Comparison of ENCODE assay signal across 10 mouse cellular contexts in genomic region chr6:72730560-72730849, GRCm38 (mm10). TPM values are rescaled to one million over a fixed set of nuclear protein-coding genes. Genes with fewer than 3 reads are reported as not detected.
DNase-seq lines count a peak whose midpoint lies in the region; ATAC-seq lines count a peak whose summit lies in the region.
"Had no signal": no experiment of that assay in that cellular context is flagged by ENCODE, and none has a peak within 500 bp of the region (broad histone marks: within the 10 kb centered on the region; RNA-seq: fewer than 3 reads in every experiment).

No protein-coding gene starts in this region.

- no peaks in the 10 kb centered on the region for H3K36me3 ChIP-seq in heart, embryonic 11.5 days (ENCODE audit: control insufficient read depth, insufficient read depth, low read length)
- no peaks in the 10 kb centered on the region for H3K36me3 ChIP-seq in forebrain, embryonic 12.5 days (replicated peaks)
- H3K36me3 ChIP-seq in neural tube, embryonic 13.5 days, result no peaks in the 10 kb centered on the region
- H3K36me3 ChIP-seq: liver, embryonic 15.5 days; stomach, embryonic 15.5 days had no signal

- H3K4me3 ChIP-seq in heart, embryonic 11.5 days (ENCODE audit: low read depth, low read length), result no peak overlapping the region
- H3K4me3 ChIP-seq in forebrain, embryonic 12.5 days (replicated peaks), result no peak overlapping the region
- no peak overlapping the region for H3K4me3 ChIP-seq in neural tube, embryonic 13.5 days
- H3K4me3 ChIP-seq: liver, embryonic 15.5 days; stomach, embryonic 15.5 days had no signal

- DNase-seq in heart, adult 9 months (ENCODE audit: low spot score in 2 of 2), result no peak
- DNase-seq in layer of hippocampus, postnatal 14 days (ENCODE audit: low spot score in 2 of 2), result peak; percentile 29 to 47
- no peak for DNase-seq in kidney, postnatal 14 days
- DNase-seq in kidney, postnatal 10 days, result no peak

- no peak overlapping the region for H3K9ac ChIP-seq in heart, embryonic 11.5 days (ENCODE audit: low read depth, low read length)
- H3K9ac ChIP-seq in forebrain, embryonic 12.5 days, result 0 out of 2 replicates have a peak overlapping the region, but pooled peaks have one; percentile 30
- no peak overlapping the region for H3K9ac ChIP-seq in neural tube, embryonic 13.5 days
- H3K9ac ChIP-seq: liver, embryonic 15.5 days; stomach, embryonic 15.5 days had no signal

- H3K4me2 ChIP-seq in heart, embryonic 11.5 days, result no peak overlapping the region
- peak overlapping the region; percentile 29 for H3K4me2 ChIP-seq in forebrain, embryonic 12.5 days
- 0 out of 2 replicates have a peak overlapping the region, but pooled peaks have one; percentile 6 for H3K4me2 ChIP-seq in neural tube, embryonic 13.5 days
- H3K4me2 ChIP-seq: liver, embryonic 15.5 days; stomach, embryonic 15.5 days had no signal

- H3K9me3 ChIP-seq in heart, embryonic 11.5 days (replicated peaks; ENCODE audit: control insufficient read depth, low read length), result peaks cover 3% of the 10 kb centered on the region
- H3K9me3 ChIP-seq in forebrain, embryonic 12.5 days, result peaks cover 6% of the 10 kb centered on the region; the same call in 1 of the 2 replicates
- no peaks in the 10 kb centered on the region for H3K9me3 ChIP-seq in neural tube, embryonic 13.5 days
- H3K9me3 ChIP-seq: liver, embryonic 15.5 days; stomach, embryonic 15.5 days had no signal

- H3K27ac ChIP-seq in heart, embryonic 11.5 days (ENCODE audit: low read depth, low read length), result peak overlapping the region; percentile 10; the same call in 1 of the 2 replicates
- H3K27ac ChIP-seq in forebrain, embryonic 12.5 days, result peak overlapping the region; percentile 81
- H3K27ac ChIP-seq in neural tube, embryonic 13.5 days (replicated peaks), result peak overlapping the region; percentile 68
- H3K27ac ChIP-seq: liver, embryonic 15.5 days; stomach, embryonic 15.5 days had no signal

- no peak for ATAC-seq in heart, embryonic 11.5 days (replicated peaks; ENCODE audit: insufficient number of reproducible peaks, low FRiP score, low TSS enrichment)
- ATAC-seq in forebrain, embryonic 12.5 days (ENCODE audit: low FRiP score), result peak; percentile 83
- ATAC-seq in neural tube, embryonic 13.5 days (ENCODE audit: low read depth), result peak; percentile 68
- ATAC-seq in erythroblast, adult 5-6 weeks (replicated peaks; ENCODE audit: low FRiP score, poor library complexity, severe bottlenecking), result no peak

- H3K4me1 ChIP-seq in heart, embryonic 11.5 days (ENCODE audit: control insufficient read depth, insufficient read depth, low read length), result peaks cover 18% of the 10 kb centered on the region
- peaks cover 46% of the 10 kb centered on the region for H3K4me1 ChIP-seq in forebrain, embryonic 12.5 days
- peaks cover 55% of the 10 kb centered on the region for H3K4me1 ChIP-seq in neural tube, embryonic 13.5 days (replicated peaks)

- H3K27me3 ChIP-seq in heart, embryonic 11.5 days (ENCODE audit: control insufficient read depth, insufficient read depth, low read length), result no peaks in the 10 kb centered on the region
- H3K27me3 ChIP-seq in forebrain, embryonic 12.5 days, result no peaks in the 10 kb centered on the region
- no peaks in the 10 kb centered on the region for H3K27me3 ChIP-seq in neural tube, embryonic 13.5 days
- H3K27me3 ChIP-seq: liver, embryonic 15.5 days; stomach, embryonic 15.5 days had no signal

- WGBS in heart, embryonic 11.5 days (ENCODE audit: insufficient replicate concordance), result 48% methylated on average over 8 of the region's 8 CpGs
- 4% methylated on average over 8 of the region's 8 CpGs for WGBS in forebrain, embryonic 12.5 days
- WGBS in neural tube, embryonic 13.5 days, result 9% methylated on average over 8 of the region's 8 CpGs

RNA-seq across cellular contexts. Expression of gene Tcf7l1, which starts 58.5 kb away (rescaled TPM):
- polyA plus RNA-seq in heart, embryonic 11.5 days (2014; fragmentation: Nextera tagmentation; extraction: Ambion mirVana), result 15.6 and 15.7 TPM in 2 replicates
- polyA plus RNA-seq in forebrain, embryonic 12.5 days (2016; fragmentation: Nextera tagmentation; extraction: Ambion mirVana), result 24.4 and 25.9 TPM in 2 replicates
- 1 to 10 TPM; 4.6 to 5.2 TPM for total RNA-seq in layer of hippocampus, postnatal 14 days (2021)
- polyA plus RNA-seq in neural tube, embryonic 13.5 days (2015; fragmentation: Nextera tagmentation; extraction: Ambion mirVana), result 10.9 and 11.8 TPM in 2 replicates
- total RNA-seq in erythroblast, adult 5-6 weeks (2015; ENCODE audit: low replicate concordance), result not detected in 2 replicates
- total RNA-seq in erythroblast, adult 5-6 weeks (2017; ENCODE audit: low replicate concordance), result not detected in 2 replicates

Comparison
In these comparisons a context has a peak if more than half of its experiments do, and no peak if none do; other contexts are left out.
1. ATAC-seq: peak in forebrain, embryonic 12.5 days (single experiment) and neural tube, embryonic 13.5 days (single experiment); none in heart, embryonic 11.5 days (single experiment) and erythroblast, adult 5-6 weeks (single experiment).
2. H3K27ac ChIP-seq: peak in every context shown above with its lines; median percentile 81 in forebrain, embryonic 12.5 days; 68 in neural tube, embryonic 13.5 days; 10 in heart, embryonic 11.5 days.
3. DNase-seq: peak in layer of hippocampus, postnatal 14 days (2 of 2); none in heart, adult 9 months (0 of 2), kidney, postnatal 14 days (single experiment) and kidney, postnatal 10 days (single experiment).